Mouse (Mus musculus) splenic B cell, adult 2 months (primary cell): Measurements from ENCODE around the gene Dnajb4.
"Not testable (repeated sequence)": the region's sequence is repeated elsewhere in the genome, so short reads cannot be mapped to it uniquely, and the experiment has no call there.

Source experiments
- DNase-seq: peaks from one replicate; pipeline ENCODE4 v3.0.0-alpha.2; 2011; ENCODE audit warnings: low read depth, low spot score
- H3K27me3 ChIP-seq: 2 replicates; pipeline ENCODE4 v1.6.1; 2012; ENCODE audit warnings: mild to moderate bottlenecking, low read length, moderate library complexity, mixed read lengths; ENCODE audit not compliant: control insufficient read depth, poor library complexity, insufficient read depth, severe bottlenecking
- H3K36me3 ChIP-seq: 2 replicates; pipeline ENCODE4 v1.6.1; 2012; ENCODE audit warnings: mild to moderate bottlenecking, low read length, moderate library complexity, mixed read lengths; ENCODE audit not compliant: control insufficient read depth, poor library complexity, insufficient read depth, severe bottlenecking

The Dnajb4 gene

DNA sequence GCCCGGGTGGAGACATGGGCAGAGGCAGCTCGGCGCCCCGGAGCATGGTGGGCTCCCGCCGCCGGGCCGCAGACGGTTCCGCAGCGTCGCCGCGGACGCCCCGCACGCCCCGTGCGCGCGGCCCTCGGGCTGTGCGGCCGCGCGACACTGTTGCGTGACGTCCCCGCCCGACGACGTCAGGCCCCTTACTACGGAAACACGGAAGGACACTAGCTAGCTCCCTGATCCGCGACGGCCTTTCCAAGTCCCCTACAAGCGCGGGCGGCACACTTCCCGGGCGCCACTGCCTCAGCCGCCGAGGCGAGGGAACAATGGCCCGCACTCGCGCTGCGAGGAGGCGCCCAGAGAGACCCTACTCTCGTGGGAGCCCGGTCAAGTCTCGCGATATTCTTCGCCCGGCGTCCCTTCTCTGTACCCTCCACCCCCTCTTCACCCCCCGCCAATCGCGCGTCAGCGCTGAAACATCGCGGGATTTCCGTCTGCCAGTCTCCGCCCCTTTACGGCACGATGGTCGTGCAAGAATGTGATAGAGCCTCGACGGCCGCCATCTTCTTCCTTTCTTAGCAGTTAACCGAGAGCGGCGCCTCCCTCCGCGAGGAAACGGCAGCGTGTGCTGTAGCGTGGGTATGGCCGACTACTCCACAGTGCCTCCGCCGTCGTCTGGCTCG lies at the start of gene Dnajb4, which contains the start of gene Fubp1:
Dnajb4 (minus strand) TSS at position 336 of the 668 bp plus-strand sequence.
Fubp1 (plus strand) TSS at position 456 of the 668 bp plus-strand sequence.
- H3K36me3 ChIP-seq, result no peaks in the 10 kb centered on the region
- DNase-seq, result peak; percentile 100
- H3K27me3 ChIP-seq, result no peaks in the 10 kb centered on the region

DNA sequence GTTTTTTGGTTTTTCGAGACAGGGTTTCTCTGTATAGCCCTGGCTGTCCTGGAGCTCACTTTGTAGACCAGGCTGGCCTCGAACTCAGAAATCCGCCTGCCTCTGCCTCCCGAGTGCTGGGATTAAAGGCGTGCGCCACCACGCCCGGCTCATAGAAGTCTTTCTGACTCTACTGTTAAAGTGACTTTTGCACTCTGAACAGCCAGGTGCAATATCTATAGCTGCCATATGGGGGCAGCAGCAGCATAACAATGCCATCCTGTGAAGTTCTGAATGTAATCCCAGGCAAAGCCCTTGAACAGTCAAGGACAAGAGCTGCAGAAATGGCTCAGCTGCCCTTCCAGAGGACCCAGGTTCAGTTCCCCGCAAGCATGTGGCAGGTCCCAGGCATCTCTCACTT lies 49.3 kb upstream of the Dnajb4 start:
- not testable (repeated sequence) for H3K27me3 ChIP-seq, H3K36me3 ChIP-seq
- DNase-seq, result peak; percentile 72

DNA sequence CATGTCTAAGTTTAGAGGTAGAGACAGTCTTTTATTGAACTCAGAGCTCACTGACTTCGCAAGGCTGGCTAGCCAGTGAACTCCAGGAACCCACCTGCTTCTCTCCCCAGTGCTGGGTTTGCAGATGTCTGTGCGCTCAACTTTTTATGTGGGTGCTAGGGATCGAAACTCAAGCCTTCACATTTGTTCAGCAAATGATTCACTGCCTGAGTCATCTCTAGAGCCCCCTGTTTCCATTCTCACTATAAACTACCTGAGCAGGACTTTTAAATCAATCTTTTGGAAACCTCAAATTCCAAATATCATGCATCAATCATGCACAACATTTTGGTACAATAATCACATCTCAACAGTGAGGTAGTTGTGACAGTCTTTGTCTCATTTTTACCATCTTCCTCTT lies 47.4 kb upstream of the Dnajb4 start:
- H3K36me3 ChIP-seq, result no peaks in the 10 kb centered on the region
- no peaks in the 10 kb centered on the region for H3K27me3 ChIP-seq
- no peak for DNase-seq

DNA sequence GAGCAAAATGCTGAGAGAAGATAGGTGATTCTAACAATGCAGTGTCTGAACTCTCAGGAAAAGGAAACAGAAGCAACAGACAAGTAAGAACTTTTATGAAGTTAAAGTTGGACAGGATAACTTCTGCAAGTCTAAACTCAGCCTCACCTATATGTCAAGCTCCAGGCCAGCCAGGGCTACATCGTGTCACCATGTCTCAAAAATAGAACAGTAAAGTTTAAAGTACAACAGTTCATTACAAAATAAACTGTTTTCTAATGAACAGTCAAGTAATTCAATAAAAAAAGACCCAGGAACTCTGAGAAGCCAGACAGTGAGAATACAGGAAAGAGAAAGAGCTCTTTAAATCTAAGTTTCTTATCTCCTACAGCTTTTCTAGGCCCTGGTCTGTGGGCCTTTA lies 40.4 kb upstream of the Dnajb4 start:
- Histone ChIP-seq H3K27me3 (no peaks in the 10 kb centered on the region), H3K36me3 (no peaks in the 10 kb centered on the region)
- no peak for DNase-seq

DNA sequence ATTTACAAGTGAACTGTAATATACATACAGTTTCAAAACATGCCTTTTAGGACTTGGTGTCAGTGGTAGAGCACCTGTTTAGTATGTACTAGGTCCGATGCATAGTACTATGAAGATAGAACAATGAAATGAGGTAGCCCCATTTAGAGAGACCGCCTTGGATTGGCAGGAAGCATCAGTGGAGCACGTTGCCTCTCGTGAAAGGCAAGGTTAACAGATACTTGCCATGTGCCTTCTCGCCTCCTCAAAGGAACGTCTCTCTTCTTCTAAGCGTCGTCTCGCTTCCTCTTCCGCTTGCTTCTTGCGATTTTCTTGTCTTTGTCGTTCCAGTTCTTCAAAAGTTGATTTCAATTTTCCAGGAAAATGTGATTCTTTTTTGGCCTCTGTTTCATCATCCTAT lies 37.6 kb upstream of the Dnajb4 start:
- H3K27me3 ChIP-seq, result no peaks in the 10 kb centered on the region
- no peak for DNase-seq
- H3K36me3 ChIP-seq, result no peaks in the 10 kb centered on the region

DNA sequence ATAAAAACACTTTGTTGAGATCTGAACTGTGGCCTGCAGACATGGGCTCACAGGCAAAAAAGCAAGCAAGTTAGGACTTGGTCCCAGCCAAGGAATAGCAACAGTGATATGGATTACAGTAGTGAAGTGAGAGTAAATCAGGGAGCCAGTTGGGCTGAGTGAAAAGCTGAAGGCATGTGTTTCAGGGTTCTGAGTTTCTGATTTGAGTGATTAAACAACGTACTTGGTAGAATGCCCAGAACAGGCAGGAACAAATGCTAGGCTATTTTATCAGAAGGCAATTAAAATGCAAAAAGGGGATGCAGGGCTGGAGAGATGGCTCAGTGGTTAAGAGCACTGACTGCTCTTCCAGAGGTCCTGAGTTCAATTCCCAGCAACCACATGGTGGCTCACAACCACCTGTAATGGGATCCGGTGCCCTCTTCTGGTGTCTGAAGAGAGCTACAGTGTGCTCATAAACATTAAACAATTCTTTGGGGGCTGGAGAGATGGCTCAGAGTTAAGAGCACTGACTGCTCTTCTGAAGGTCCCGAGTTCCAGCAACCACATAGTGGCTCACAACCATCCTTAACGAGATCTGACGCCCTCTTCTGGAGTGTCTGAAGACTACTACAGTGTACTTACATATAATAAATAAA lies 35.3 kb upstream of the Dnajb4 start:
- H3K36me3 ChIP-seq, result no peaks in the 10 kb centered on the region
- DNase-seq, result no peak
- no peaks in the 10 kb centered on the region for H3K27me3 ChIP-seq

DNA sequence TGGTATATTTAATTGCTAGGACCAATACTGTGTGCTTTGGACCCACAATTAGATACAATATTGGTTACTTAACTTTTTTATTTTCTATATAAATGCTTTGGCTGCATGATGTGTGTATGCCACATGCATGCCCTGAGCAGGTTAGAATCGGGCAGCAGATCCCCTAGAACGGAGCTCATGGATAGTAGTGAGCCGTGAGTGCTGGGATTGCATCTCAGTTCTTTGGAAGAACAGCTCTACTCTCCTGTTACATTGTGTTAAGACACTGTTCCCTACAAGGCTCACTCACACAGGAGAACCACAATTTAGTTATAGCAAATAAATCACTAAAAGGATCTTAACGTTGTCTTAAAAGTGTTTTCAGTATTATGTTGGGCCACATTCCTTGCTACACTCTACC lies 33.2 kb upstream of the Dnajb4 start:
- Histone ChIP-seq H3K27me3 (no peaks in the 10 kb centered on the region), H3K36me3 (no peaks in the 10 kb centered on the region)
- DNase-seq, result no peak

DNA sequence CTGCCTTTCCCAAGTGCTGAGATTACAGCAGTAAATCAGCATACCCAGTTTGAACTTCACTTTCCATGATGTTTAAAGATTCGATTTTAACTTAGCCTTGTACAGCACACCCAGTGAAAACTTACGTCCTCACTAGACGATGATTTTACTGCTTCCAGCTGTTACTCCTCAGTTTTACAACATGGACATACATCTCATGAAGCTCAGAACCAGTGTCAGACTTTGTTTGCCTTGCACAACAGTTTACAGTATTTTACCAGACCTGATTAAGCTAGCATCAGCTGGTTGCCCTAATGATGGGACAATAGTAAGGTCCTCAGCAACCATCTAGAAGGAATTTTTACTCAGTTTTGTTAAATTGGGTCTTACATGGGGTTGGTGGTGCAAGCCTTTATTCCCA lies 31.0 kb upstream of the Dnajb4 start:
- DNase-seq, result no peak
- Histone ChIP-seq H3K36me3 (0 out of 2 replicates have a peak, but pooled peaks cover 1% of the 10 kb centered on the region), H3K27me3 (no peaks in the 10 kb centered on the region)

DNA sequence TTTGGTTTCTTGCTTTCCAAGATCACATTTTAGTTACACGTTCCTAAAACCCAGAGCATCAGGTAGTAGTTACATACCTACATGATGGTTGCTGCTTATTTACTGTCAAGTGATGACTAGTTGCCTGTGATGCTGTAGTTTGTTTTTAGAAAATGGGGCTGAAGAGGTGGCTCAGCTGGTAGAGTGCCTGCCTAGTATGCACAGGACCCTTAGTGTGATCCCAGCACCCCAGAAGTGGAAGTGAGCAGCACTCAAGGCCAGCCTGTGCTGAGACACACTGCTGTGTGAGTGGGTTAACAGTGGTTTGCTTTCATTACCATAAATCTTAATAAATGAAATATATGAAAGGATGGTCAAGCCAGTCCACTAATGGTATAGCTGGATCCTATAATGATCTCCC lies 29.5 kb upstream of the Dnajb4 start:
- no peaks in the 10 kb centered on the region for H3K27me3 ChIP-seq
- no peak for DNase-seq
- H3K36me3 ChIP-seq, result peaks cover 6% of the 10 kb centered on the region; the same call in 1 of the 2 replicates

DNA sequence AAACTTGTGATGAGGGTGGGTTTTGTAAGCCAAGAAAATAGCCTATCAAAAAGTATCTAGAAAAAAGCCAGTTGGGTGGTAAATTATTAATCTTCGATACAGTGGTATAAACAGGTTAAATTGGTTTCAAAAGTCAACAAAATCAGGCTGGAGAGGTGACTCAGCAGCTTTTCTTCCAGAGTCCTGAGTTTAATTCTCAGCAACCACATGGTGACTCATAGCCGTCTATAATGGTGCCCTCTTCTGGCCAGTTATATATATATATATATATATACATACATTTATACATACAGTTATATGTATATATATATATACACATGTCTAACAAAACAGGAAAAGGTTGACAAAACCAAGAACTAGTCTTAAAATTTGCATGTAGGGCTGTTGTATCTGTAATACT lies 28.7 kb upstream of the Dnajb4 start:
- peak; percentile 31 for DNase-seq
- H3K27me3 ChIP-seq, result no peaks in the 10 kb centered on the region

DNA sequence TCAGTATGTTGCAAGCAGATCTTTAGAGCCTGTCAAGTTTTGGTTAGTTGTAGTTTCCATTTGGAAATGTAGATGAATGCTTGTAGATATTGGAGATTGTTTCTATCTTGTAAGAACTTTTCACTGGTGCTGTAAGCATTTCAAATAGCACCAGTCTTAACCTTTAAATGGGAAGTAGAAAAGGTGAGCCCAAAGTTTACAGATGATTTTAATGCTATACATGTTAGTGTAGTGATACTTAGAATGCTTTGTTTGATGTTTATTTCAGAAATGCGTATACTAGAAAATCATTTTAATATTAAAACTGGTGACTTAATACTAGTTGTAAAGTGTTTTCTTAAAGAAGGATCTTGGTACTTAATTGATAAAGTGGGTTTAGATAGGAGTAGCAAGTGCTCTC lies 25.7 kb upstream of the Dnajb4 start:
- H3K36me3 ChIP-seq, result peaks cover 12% of the 10 kb centered on the region
- DNase-seq, result no peak
- H3K27me3 ChIP-seq, result no peaks in the 10 kb centered on the region

More for the DNA sequence above, 28.7 kb upstream of the Dnajb4 start:
- peaks cover 9% of the 10 kb centered on the region; the same call in 1 of the 2 replicates for H3K36me3 ChIP-seq

DNA sequence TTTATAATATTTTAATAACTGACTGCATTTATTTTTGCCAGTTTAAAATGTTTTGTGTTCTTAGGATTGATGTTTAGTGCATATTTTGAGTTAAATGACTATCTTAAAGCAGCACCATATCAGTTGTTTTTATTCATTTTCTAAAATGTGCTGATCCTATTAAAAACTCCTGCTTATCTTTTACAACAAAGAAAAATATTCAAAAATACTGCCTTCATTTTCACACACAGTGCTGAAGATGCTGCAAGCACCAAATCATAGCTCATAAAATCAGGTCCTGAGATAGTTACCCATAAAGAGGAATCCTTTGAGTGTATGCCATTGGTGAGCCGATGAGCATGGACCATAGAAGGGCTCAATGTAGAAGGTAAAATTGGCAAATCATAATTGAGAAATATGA lies 25.1 kb upstream of the Dnajb4 start:
- Histone ChIP-seq H3K36me3 (peaks cover 12% of the 10 kb centered on the region), H3K27me3 (no peaks in the 10 kb centered on the region)
- no peak for DNase-seq

DNA sequence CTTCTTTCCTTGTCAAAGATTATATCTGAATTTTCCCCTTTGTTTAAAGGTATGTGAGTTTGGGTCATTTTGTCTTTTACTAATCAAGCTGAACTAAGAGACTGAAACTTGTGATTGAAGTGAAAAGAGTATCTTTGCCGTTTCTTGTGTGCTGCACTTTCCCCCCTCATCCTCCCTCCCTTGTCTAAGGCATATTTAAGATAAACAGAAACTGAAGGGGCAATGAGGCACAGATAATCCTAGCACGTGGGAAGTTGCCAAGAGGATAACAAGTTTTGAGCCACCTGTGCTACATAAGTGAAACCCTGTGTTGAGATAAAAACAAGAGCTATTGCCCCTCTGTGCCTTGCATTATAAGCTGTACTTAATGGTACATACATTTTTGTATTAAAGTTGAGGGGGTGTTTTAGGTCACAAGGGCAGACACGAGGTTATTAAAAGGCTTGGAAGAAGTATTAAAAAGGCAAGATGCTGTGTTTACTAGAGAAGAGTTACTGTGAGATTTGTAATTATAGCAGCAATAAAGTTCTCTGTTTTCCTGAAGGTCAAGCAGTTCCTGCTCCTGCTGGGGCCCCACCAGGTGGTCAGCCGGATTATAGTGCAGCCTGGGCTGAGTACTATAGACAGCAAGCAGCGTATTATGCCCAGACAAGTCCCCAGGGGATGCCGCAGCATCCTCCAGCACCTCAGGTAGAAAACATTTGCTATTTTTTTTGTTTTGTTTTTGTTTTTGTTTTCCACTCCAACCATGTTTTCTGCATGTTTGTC lies 21.4 kb upstream of the Dnajb4 start:
- Histone ChIP-seq H3K36me3 (peaks cover 21% of the 10 kb centered on the region), H3K27me3 (no peaks in the 10 kb centered on the region)
- DNase-seq, result no peak

DNA sequence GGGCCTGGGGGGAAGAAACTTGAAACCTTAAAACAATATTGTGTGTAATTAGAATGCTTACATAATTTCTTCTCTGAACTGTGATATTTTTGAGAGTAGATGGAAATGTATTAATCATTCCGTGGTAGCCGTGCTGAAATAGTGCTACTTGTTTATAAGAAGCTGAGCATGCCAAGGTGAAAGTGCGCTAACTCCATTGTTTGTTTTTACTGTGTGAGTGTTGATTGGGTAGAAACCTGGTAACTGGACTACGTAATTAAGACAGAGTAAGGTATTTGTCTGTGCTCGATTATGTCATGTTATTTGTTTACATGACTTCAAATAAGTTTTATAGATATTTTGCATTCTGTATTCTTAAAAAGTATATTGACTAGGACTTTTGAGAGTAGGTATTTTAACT lies 19.2 kb upstream of the Dnajb4 start:
- peaks cover 21% of the 10 kb centered on the region for H3K36me3 ChIP-seq
- no peak for DNase-seq
- H3K27me3 ChIP-seq, result no peaks in the 10 kb centered on the region

DNA sequence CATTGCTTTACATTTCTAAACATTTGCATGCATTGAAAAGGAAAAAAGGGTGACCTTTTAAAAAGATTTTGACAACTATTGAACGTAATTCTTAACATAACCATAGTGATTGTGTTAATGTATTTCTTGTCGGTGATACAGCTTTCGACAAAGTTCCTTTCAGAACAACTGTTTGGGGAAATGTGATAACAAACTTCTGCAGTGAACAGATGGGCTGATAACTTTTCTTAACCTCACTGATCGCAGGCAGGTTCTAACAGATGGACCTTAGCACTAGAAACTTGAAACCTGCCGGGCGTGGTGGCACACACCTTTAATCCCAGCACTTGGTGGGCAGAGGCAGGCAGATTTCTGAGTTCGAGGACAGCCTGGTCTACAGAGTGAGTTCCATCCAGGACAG lies 18.7 kb upstream of the Dnajb4 start:
- Histone ChIP-seq H3K36me3 (peaks cover 22% of the 10 kb centered on the region), H3K27me3 (no peaks in the 10 kb centered on the region)
- DNase-seq, result no peak
